ENCODE assay signal across 9 mouse cellular contexts in genomic region chr11:57598161-57598560, GRCm38 (mm10). TPM values are rescaled to one million over a fixed set of nuclear protein-coding genes. Genes with fewer than 3 reads are reported as not detected.
DNase-seq lines count a peak whose midpoint lies in the region; ATAC-seq and TF ChIP-seq lines count a peak whose summit lies in the region.
"Had no signal": no experiment of that assay in that cellular context is flagged by ENCODE, and none has a peak within 500 bp of the region (broad histone marks: within the 10 kb centered on the region; RNA-seq: fewer than 3 reads in every experiment).

No protein-coding gene starts in this region.

- WGBS in midbrain, embryonic 10.5 days, result 80% methylated on average over 5 of the region's 5 CpGs
- WGBS in midbrain, embryonic 15.5 days, result 44% methylated on average over 5 of the region's 5 CpGs
- WGBS in stomach, postnatal 0 days, result 31% methylated on average over 5 of the region's 5 CpGs

- no peak for TF ChIP-seq CTCF in stomach, postnatal 0 days (IDR thresholded peaks at IDR 0.05; ENCODE audit: low read depth)

- H3K36me3 ChIP-seq in midbrain, embryonic 10.5 days, result no peaks in the 10 kb centered on the region
- no peaks in the 10 kb centered on the region for H3K36me3 ChIP-seq in midbrain, embryonic 15.5 days (replicated peaks)
- no peaks in the 10 kb centered on the region for H3K36me3 ChIP-seq in stomach, postnatal 0 days (ENCODE audit: control insufficient read depth, insufficient read depth, low read length)
- H3K36me3 ChIP-seq: neural tube, embryonic 12.5 days had no signal

- H3K4me1 ChIP-seq in midbrain, embryonic 10.5 days, result peaks cover 38% of the 10 kb centered on the region
- H3K4me1 ChIP-seq in midbrain, embryonic 15.5 days, result peaks cover 29% of the 10 kb centered on the region
- no peaks in the 10 kb centered on the region for H3K4me1 ChIP-seq in stomach, postnatal 0 days (replicated peaks; ENCODE audit: control insufficient read depth, insufficient read depth)

- 0 out of 2 replicates have a peak overlapping the region, but pooled peaks have one; percentile 24 for H3K27ac ChIP-seq in midbrain, embryonic 10.5 days (replicated peaks)
- no peak overlapping the region for H3K27ac ChIP-seq in midbrain, embryonic 15.5 days
- no peak overlapping the region for H3K27ac ChIP-seq in stomach, postnatal 0 days (replicated peaks)
- H3K27ac ChIP-seq: neural tube, embryonic 12.5 days had no signal

- H3K4me3 ChIP-seq in midbrain, embryonic 10.5 days, result no peak overlapping the region
- H3K4me3 ChIP-seq in midbrain, embryonic 15.5 days, result no peak overlapping the region
- no peak overlapping the region for H3K4me3 ChIP-seq in stomach, postnatal 0 days (ENCODE audit: low read depth, low read length)
- H3K4me3 ChIP-seq: neural tube, embryonic 12.5 days had no signal

- peak; percentile 16 for DNase-seq in cerebellum, adult 11-12 months
- DNase-seq in cerebellum, postnatal 36 days, result no peak
- no peak for DNase-seq in midbrain, embryonic 10.5 days (ENCODE audit: low spot score)
- DNase-seq in layer of hippocampus, adult 9-11 months, result peak; percentile 47
- peak; percentile 17 for DNase-seq in stomach, postnatal 0 days (ENCODE audit: low spot score)
- DNase-seq in thymus, postnatal 4 days, result no peak
- DNase-seq in spleen, postnatal 4 days (ENCODE audit: low spot score in 2 of 2), result no peak

- H3K9ac ChIP-seq in midbrain, embryonic 15.5 days, result no peak overlapping the region
- H3K9ac ChIP-seq in stomach, postnatal 0 days (ENCODE audit: low read length), result no peak overlapping the region
- H3K9ac ChIP-seq: neural tube, embryonic 12.5 days had no signal

- peaks cover 38% of the 10 kb centered on the region for H3K27me3 ChIP-seq in midbrain, embryonic 10.5 days (ENCODE audit: low read depth, poor library complexity, severe bottlenecking)
- H3K27me3 ChIP-seq in midbrain, embryonic 15.5 days (replicated peaks), result no peaks in the 10 kb centered on the region
- H3K27me3 ChIP-seq in stomach, postnatal 0 days (ENCODE audit: control insufficient read depth, insufficient read depth, low read length), result no peaks in the 10 kb centered on the region
- H3K27me3 ChIP-seq: neural tube, embryonic 12.5 days had no signal

- no peak for TF ChIP-seq EP300 in stomach, postnatal 0 days (optimal IDR thresholded peaks at IDR 0.05)

- H3K4me2 ChIP-seq in midbrain, embryonic 15.5 days, result no peak overlapping the region
- no peak overlapping the region for H3K4me2 ChIP-seq in stomach, postnatal 0 days (replicated peaks; ENCODE audit: low read depth)
- H3K4me2 ChIP-seq: neural tube, embryonic 12.5 days had no signal

- ATAC-seq in midbrain, embryonic 15.5 days (replicated peaks), result no peak
- no peak; the same call in 1 of the 2 replicates for ATAC-seq in stomach, postnatal 0 days (ENCODE audit: low FRiP score, low TSS enrichment)

- no peaks in the 10 kb centered on the region for H3K9me3 ChIP-seq in midbrain, embryonic 10.5 days (replicated peaks)
- no peaks in the 10 kb centered on the region for H3K9me3 ChIP-seq in midbrain, embryonic 15.5 days
- H3K9me3 ChIP-seq in stomach, postnatal 0 days (ENCODE audit: control insufficient read depth, low read length), result no peaks in the 10 kb centered on the region
- H3K9me3 ChIP-seq: neural tube, embryonic 12.5 days had no signal

RNA-seq across cellular contexts. Expression of gene Galnt10, which starts 47.1 kb away (rescaled TPM):
- 28.1 and 30.7 TPM in 2 replicates for polyA plus RNA-seq in midbrain, embryonic 10.5 days (2016; fragmentation: Nextera tagmentation; extraction: Ambion mirVana)
- polyA plus RNA-seq in midbrain, embryonic 15.5 days (2015; fragmentation: Nextera tagmentation; extraction: Ambion mirVana), result 16.4 and 16.5 TPM in 2 replicates
- polyA plus RNA-seq in stomach, postnatal 0 days (2015; fragmentation: Nextera tagmentation; extraction: Ambion mirVana), result 8.8 and 9.6 TPM in 2 replicates

Comparison
In these comparisons a context has a peak if more than half of its experiments do, and no peak if none do; other contexts are left out.
1. DNase-seq: peak in cerebellum, adult 11-12 months (single experiment), layer of hippocampus, adult 9-11 months (single experiment) and stomach, postnatal 0 days (single experiment); none in cerebellum, postnatal 36 days (0 of 2), midbrain, embryonic 10.5 days (single experiment), thymus, postnatal 4 days (single experiment) and spleen, postnatal 4 days (0 of 2).